Mouse (Mus musculus) embryonic fibroblast, embryonic 13.5 days (primary cell): ENCODE measurements around the gene Dpp6.

Source experiments
- CTCF ChIP-seq: IDR thresholded peaks from 2 replicates; pipeline ENCODE4 v1.5.1; 2011; ENCODE audit warnings: mild to moderate bottlenecking, control low read depth, low read length, moderate library complexity, borderline replicate concordance; ENCODE audit not compliant: insufficient read depth
- POLR2A ChIP-seq: IDR thresholded peaks from 2 replicates; pipeline ENCODE4 v1.6.1; 2011; ENCODE audit warnings: low read depth, mild to moderate bottlenecking, control low read depth, low read length, moderate library complexity

DNA sequence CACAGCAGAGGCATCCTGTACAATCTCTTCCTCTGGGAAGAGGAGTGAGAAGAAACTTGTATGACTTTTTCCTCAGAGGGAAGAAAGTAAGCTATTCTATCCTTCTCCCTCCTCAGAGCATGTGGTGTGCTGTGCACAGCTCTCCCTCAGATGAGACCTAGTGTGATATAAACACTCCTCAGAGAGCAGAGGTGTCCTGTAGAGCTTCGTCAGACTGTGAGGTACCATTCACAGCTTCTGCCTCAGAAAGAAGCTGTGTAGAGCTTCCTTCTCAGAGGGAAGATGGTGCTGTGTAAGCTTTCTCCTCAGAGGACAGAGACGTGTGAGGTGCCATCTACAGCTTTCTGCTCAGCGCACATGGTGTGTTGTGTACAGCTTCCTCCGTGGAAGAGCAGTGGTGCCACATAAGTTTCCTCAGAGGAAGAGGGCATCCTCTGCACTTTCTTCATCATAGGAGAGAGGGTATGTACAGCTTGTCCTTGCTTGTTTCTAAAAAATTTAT is 658.0 kb downstream of the Dpp6 start:
- no peak for TF ChIP-seq POLR2A
- TF ChIP-seq CTCF = no peak
